In the genomic region with DNA sequence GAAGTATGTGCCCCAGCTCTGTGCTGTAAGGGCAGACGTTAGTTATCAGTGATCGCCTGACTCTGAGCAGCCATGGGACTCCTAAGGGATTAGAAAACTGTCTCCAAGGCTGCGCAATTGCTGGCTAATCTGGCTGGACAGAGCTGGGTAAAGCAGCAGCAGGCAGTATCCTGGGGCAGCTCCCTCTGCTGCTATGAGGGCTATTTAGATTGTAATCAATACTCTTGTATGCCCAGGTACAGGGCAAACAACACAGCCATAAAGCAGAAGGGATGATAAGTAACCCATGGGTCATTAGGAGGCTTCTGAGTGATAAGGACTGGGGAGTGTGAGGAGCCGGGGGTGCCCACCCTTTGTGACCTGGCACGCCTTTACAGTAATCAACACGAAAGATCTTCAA, we compare ENCODE assay signal across 24 mouse cellular contexts. TPM values are rescaled to one million over a fixed set of nuclear protein-coding genes. Genes with fewer than 3 reads are reported as not detected.
"Had no signal": no experiment of that assay in that cellular context is flagged by ENCODE, and none has a peak within 500 bp of the region (broad histone marks: within the 10 kb centered on the region; RNA-seq: fewer than 3 reads in every experiment).

No protein-coding gene starts in this region.

- H3K27me3 ChIP-seq: midbrain, embryonic 12.5 days; neural tube, embryonic 13.5 days; neural tube, embryonic 15.5 days had no signal

- ATAC-seq: midbrain, embryonic 16.5 days had no signal

- H3K4me3 ChIP-seq: midbrain, embryonic 10.5 days; midbrain, embryonic 12.5 days; myocyte; neural tube, embryonic 13.5 days; neural tube, embryonic 15.5 days had no signal

- H3K4me1 ChIP-seq: midbrain, embryonic 10.5 days; midbrain, embryonic 12.5 days; neural tube, embryonic 13.5 days; neural tube, embryonic 15.5 days had no signal

- H3K36me3 ChIP-seq: midbrain, embryonic 10.5 days; midbrain, embryonic 12.5 days; neural tube, embryonic 13.5 days; neural tube, embryonic 15.5 days had no signal

- DNase-seq: lung, adult 18-20 months; lung, embryonic 14.5 days; lung, postnatal 10 days; lung, postnatal 4 days; midbrain, embryonic 14.5 days; retina, postnatal 1 day; right cerebral cortex, adult 18-20 months; right cerebral cortex, postnatal 25 days; right cerebral cortex, postnatal 4 days; spleen, adult 18-20 months; thymus, adult 18-20 months; thymus, postnatal 14 days; thymus, postnatal 36 days had no signal

- H3K27ac ChIP-seq: liver, embryonic 14.5 days; midbrain, embryonic 10.5 days; midbrain, embryonic 12.5 days; neural tube, embryonic 13.5 days; neural tube, embryonic 15.5 days had no signal

- H3K9me3 ChIP-seq: midbrain, embryonic 10.5 days; midbrain, embryonic 12.5 days; neural tube, embryonic 13.5 days; neural tube, embryonic 15.5 days had no signal

- H3K4me2 ChIP-seq: lung, embryonic 14.5 days; midbrain, embryonic 12.5 days; neural tube, embryonic 13.5 days; neural tube, embryonic 15.5 days had no signal

- H3K9ac ChIP-seq: liver, embryonic 14.5 days; lung, embryonic 14.5 days; midbrain, embryonic 12.5 days; neural tube, embryonic 13.5 days; neural tube, embryonic 15.5 days had no signal

RNA-seq across cellular contexts. Expression of a gene that starts 5.5 kb away (rescaled TPM):
- total RNA-seq: megakaryocyte, adult 5-6 weeks; megakaryocyte-erythroid progenitor cell, adult 5-6 weeks had no signal
- polyA plus RNA-seq: lung, embryonic 14.5 days; myocyte had no signal

RNA-seq across cellular contexts. Expression of a gene that starts 9.2 kb away (rescaled TPM):
- total RNA-seq: megakaryocyte, adult 5-6 weeks; megakaryocyte-erythroid progenitor cell, adult 5-6 weeks had no signal
- polyA plus RNA-seq: liver, embryonic 14.5 days; lung, embryonic 14.5 days; midbrain, embryonic 10.5 days; midbrain, embryonic 12.5 days; midbrain, embryonic 14.5 days; midbrain, embryonic 16.5 days; myocyte; neural tube, embryonic 11.5 days; neural tube, embryonic 13.5 days; neural tube, embryonic 15.5 days had no signal

RNA-seq across cellular contexts. Expression of a gene that starts 30.2 kb away (rescaled TPM):
- total RNA-seq: megakaryocyte, adult 5-6 weeks; megakaryocyte-erythroid progenitor cell, adult 5-6 weeks had no signal
- polyA plus RNA-seq: liver, embryonic 14.5 days; lung, embryonic 14.5 days; lung, embryonic 16.5 days; midbrain, embryonic 10.5 days; midbrain, embryonic 12.5 days; midbrain, embryonic 14.5 days; midbrain, embryonic 16.5 days; neural tube, embryonic 11.5 days; neural tube, embryonic 13.5 days; neural tube, embryonic 15.5 days had no signal
